Mouse (Mus musculus) embryo, embryonic 10 days (tissue): ENCODE measurements around the gene Gm47955.
"Not testable (repeated sequence)": the region's sequence is repeated elsewhere in the genome, so short reads cannot be mapped to it uniquely, and the experiment has no call there.

ENCODE experiments used
- DNase-seq: peaks from one replicate; pipeline ENCODE4 v3.0.0-alpha.2; 2015; ENCODE audit warnings: low spot score

Gene Gm47955

DNA sequence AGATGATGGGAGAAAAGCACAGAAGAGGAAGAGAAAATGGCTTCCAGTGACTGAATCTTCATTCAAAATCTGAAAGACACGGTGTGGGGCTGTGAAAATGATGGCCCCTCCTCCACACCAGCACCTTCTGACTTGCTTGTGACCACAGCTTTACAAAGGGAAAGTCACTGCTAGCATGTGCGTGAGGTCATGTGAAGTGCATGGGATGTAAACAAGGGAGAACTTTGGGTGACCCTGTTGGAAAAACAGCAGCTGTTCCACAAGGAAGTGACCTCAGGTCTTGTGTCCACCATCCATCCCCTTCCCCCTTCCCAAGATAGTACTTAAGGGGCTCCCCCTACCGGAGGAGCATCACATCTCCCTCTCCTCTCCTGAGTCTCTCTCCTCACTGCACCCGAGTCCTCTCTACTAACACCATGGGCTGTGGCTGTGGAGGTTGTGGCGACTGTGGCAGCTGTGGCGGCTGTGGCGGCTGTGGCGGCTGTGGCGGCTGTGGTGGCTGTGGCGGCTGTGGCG is at the start of gene Gm47955:
Gm47955 (plus strand) TSS at position 417 of the 516 bp plus-strand sequence.
- peak; percentile 6 for DNase-seq

DNA sequence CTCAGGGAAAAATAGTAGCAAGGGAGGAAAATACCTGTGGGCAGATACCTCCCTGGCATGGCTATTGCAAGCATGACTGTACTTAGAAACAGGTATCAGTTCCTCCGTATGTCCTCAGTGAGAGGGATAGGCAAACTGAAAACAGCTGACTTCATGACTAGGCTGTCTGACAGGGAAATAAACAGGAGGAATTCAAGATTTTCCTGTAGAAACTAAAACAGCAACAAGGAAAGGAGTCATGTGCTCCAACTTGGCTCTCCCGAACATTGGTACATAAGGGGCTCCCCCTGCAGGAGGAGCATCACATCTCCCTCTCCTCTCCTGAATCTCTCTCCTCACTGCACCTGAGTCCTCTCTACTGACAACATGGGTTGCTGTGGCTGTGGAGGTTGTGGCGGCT is 47.1 kb upstream of the Gm47955 start, which contains the start of gene A030005L19Rik:
A030005L19Rik (plus strand) TSS at position 301 of the 400 bp plus-strand sequence.
- no peak for DNase-seq

DNA sequence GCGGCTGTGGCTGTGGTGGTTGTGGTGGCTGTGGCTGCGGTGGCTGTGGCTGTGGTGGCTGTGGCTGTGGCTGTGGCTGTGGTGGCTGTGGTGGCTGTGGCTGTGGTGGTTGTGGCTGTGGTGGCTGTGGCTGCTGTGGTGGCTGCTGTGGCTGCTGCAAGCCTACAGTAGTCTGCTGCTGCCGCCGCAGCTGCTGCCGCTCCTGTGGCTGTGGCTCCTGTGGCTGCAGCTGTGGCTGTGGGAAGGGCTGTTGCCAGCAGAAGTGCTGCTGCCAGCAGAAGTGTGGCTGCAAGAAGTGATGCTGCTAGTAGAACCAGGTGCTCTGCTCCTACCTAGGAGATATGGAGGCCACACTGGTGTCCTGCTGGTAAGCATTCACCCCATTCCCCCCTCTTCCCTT is 46.7 kb upstream of the Gm47955 start:
- DNase-seq: not testable (repeated sequence)

DNA sequence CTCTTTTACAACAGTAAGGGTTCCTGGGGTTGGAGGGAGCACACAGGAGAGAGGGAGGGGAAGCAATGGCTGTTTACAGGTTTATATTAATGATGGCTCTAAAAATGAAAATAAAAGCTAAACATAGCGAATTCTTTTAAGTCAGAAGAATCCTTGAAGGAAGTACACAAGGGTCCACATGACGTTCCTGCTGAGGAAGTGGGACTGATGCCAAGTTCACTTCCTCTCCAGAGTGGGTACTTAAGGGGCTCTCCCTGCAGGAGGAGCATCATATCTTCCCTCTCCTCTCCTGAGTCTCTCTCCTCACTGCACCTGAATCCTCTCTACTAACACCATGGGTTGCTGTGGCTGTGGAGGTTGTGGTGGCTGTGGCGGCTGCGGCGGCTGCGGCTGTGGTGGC is 35.4 kb upstream of the Gm47955 start, which contains the start of gene A030014E15Rik:
A030014E15Rik (plus strand) TSS at position 268 of the 400 bp plus-strand sequence.
- DNase-seq: no peak

DNA sequence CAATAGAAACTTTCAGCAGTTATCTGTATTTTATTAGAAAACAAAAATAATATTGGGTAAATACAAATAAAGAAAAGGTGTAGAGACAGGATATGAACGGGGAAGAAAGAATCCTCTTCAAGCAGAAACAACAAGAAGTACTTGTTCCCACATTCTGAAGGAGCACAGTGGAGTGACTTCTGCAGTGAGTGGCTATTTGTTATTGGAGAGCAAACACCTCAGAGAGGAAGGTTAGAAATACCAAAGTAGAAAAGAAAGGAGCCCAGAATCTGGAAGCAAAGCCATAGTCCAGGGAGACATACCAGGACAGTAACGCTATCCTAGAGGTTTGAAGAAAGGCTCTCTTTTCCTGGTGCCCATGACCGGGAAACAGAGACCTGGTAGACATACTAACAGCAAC is 29.5 kb upstream of the Gm47955 start:
- not testable (repeated sequence) for DNase-seq

DNA sequence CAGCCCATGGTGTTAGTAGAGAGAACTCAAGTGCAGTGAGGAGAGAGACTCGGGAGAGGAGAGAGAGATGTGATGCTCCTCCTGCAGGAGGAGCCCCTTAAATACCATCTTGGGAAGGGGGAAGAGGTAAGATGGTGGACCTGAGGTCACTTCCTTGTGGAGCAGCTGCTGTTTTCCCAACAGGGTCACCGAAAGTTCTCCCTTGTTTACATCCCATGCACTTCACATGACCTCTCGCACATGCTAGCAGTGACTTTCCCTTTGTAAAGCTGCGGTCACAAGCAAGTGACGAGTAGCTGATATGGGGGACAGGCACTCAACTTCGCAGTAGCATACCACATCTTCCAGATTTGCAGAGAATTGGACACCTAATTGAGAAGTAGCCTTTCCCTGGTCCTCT is 28.8 kb upstream of the Gm47955 start, which contains the start of gene Gm6217:
Gm6217 (minus strand) TSS at position 74 of the 400 bp plus-strand sequence.
- DNase-seq: not testable (repeated sequence)

DNA sequence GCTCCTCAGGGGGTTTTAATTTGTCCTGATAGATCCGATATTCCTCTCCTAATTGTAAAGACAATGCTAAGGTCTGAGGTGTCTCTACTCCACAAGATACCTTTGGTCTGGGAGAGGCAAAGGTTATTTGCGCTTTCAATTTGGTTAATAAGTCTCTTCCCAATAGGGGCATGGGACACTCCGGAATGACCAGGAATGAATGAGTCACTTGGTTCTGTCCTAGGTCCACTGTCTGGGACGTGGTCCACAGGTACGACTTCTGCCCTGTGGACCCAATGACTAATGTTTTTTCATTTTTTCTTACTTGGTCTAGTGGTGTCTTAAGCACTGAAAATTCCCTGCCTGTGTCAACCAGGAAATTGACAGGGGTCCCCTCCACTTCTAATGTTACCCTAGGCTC is 21.4 kb upstream of the Gm47955 start:
- no peak for DNase-seq

DNA sequence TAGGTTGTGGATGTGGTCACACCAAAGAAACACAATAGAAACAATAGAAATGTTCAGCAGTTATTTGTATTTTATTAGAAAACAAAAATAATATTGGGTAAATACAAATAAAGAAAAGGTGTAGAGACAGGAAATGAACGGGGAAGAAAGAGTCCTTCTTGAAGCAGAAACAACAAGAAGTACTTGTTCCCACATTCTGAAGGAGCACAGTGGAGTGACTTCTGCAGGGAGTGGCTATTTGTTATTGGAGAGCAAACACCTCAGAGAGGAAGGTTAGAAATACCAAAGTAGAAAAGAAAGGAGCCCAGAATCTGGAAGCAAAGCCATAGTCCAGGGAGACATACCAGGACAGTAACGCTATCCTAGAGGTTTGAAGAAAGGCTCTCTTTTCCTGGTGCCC is 17.6 kb upstream of the Gm47955 start:
- not testable (repeated sequence) for DNase-seq

DNA sequence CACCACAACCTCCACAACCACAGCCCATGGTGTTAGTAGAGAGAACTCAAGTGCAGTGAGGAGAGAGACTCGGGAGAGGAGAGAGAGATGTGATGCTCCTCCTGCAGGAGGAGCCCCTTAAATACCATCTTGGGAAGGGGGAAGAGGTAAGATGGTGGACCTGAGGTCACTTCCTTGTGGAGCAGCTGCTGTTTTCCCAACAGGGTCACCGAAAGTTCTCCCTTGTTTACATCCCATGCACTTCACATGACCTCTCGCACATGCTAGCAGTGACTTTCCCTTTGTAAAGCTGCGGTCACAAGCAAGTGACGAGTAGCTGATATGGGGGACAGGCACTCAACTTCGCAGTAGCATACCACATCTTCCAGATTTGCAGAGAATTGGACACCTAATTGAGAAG is 16.8 kb upstream of the Gm47955 start, which contains the start of gene A030003K21Rik:
A030003K21Rik (minus strand) TSS at position 94 of the 400 bp plus-strand sequence.
- not testable (repeated sequence) for DNase-seq

DNA sequence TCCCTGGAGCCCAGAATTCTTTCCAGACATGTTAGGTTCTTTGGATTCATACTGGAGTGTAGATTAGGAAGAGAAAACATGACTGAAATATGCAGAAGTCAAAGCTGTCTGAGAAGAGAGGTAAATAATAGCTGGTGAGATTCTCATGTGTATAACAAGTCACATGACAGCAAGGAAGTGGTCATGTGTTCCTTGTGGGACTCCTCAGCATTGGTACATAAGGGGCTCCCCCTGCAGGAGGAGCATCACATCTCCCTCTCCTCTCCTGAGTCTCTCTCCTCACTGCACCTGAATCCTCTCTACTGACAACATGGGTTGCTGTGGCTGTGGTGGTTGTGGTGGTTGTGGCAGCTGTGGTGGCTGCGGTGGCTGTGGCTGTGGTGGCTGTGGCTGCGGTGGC is 14.1 kb upstream of the Gm47955 start:
- DNase-seq: not testable (repeated sequence)

DNA sequence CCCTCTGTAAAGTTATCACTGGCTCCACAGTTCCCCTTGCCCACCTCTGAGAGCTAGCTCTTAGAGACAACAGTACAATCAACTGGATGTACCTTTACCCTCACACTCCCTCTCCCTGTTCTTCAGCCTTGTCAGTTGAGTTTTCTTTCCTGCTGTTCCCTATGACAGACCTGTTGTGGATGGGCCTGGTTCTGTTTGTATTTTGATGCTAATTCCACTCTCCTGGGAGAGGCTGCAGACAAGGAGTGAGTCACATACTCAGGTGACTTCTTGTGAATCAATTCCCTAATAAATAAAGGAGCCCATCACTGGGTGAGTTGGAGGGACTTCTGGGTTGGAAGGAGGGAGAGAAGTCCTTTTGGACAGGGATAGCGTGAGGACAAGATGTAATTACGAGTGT is 11.5 kb upstream of the Gm47955 start:
- DNase-seq: no peak

DNA sequence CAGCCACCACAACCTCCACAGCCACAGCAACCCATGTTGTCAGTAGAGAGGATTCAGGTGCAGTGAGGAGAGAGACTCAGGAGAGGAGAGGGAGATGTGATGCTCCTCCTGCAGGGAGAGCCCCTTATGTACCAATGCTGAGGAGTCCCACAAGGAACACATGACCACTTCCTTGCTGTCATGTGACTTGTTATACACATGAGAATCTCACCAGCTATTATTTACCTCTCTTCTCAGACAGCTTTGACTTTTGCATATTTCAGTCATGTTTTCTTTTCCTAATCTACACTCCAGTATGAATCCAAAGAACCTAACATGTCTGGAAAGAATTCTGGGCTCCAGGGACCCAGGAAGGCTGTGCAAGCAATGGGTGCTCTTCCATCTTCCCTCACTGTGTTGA is 4.2 kb upstream of the Gm47955 start, which contains the start of gene Gm7544:
Gm7544 (minus strand) TSS at position 101 of the 400 bp plus-strand sequence.
- DNase-seq: not testable (repeated sequence)

DNA sequence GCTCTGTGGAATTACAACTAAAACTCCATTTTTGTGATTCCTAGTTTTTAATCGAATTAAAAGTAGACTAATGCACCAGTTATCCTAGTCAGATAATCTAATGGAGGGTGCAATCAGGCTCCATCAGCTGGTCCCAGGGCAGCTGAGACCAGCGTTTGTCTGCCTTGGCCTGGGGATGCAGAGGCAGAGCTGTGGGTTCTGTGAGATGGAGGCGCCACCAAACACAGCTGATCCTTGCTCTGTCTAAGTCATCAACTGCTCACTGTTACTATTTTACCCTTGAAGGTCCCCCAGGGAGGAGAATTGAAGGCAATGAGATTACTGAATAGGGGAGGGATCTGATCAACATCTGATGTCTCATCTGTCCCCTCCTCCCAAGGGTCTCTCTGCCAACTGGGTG is 6.3 kb downstream of the Gm47955 start:
- DNase-seq: no peak

DNA sequence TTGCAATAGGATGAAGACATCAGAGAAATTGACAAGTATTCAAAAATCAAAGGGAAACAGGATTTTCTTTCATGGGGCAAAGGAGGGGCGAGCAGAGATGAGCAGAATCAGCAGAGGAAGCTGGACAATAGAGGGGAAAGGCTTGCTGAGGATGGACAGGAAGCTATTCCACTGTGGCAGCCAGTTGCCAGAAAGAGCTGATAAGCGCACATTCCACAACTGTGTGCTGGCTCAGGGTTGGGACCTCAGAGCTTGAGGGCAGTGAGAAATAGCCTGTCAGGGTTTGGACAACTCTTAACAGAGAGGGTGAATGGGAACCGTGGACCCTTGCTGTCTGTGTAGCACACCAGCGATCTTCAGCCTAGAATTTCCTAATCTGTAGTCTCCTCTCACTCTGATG is 12.0 kb downstream of the Gm47955 start:
- peak; percentile 49 for DNase-seq

DNA sequence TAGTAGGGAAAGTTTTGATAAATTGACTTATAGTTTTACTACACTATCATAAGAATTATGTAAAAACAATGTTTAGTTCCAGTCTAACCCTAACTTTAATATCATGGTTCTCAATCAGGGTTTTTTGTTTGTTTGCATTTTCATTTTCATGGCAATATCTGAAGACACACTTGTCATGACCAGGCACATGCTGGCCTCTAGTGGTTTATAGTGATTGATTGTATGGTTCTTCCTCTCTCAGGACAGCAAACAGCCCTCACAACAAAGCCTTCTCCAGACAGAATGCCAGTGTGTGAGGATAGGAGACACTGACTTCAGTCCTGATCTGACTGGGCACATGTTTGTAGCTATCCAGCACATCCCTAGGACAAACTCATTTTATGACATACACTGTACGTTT is 13.2 kb downstream of the Gm47955 start:
- DNase-seq: no peak

DNA sequence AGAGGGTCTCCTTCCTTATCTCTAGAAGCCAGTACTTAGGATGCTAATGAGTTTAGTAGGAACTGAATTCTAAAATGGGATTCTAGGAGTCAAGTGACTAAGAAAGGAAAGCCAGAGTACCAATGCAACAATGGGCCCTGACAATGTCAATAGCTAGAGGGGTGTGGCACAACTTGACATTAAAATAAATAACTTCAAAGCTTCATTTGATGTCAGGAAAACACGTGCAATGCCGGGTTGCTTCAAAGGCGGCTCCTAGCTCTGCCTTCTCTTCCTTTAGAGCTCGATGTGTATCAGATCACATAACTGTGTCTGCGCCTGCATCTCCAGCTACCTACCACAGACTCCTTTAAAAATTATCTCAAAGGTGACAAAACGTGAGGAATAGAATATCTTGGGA is 13.8 kb downstream of the Gm47955 start:
- no peak for DNase-seq

DNA sequence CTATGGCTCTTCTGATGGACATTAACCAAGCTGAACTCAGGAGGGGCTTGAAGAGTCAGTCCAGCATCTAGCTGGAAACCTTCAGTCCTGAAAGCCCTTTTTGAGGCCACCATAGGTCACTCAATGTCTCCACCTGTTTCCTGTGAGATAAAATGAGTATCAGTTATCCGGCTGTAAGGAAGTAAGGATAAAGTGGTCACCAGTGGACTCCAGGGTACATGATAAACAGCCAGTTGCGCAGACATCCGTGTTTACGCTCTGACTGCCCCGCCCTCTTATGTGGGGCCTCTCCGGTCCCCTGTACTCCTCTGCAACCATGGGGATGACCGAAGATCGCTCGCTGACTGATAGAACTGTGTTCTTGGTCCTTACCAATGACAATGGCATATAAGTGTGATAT is 14.3 kb downstream of the Gm47955 start:
- DNase-seq: peak; percentile 16

DNA sequence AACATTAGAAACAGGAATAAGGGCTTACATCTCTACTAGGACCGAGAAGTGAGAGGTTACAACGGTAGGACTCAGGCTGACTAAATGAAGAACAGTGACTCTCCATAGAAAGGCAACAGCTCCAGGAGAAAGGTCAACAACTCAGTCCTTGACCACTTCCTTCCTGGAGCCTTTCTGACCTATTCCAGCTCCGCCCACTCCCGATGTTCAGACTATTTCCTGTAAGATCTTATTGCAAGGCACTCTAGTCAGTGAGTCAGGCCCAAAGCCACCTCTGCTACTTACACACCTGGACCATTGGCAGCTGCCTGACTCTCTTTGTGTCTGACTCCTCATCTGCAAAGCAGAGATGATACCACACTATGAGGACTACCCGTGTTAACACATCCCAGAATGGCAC is 15.7 kb downstream of the Gm47955 start:
- DNase-seq: peak; percentile 13

DNA sequence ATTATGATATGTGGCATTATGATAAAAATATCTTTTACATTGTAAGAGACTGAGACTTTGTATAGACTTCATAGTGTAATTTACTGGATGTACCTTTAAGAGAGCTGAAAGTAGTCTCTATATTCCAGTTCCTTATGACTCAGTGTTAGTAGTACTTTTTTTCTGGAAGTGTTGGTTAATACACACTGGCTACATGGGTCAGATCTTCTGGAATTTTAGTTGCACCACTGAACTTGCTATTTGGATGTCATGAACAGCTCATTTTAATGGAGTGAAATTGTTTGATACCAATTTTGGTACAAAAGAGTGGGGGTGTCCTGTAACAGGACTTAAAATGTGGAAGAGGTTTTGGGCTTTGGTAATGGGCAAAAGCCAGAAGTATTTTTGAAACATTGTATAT is 17.8 kb downstream of the Gm47955 start:
- no peak for DNase-seq

DNA sequence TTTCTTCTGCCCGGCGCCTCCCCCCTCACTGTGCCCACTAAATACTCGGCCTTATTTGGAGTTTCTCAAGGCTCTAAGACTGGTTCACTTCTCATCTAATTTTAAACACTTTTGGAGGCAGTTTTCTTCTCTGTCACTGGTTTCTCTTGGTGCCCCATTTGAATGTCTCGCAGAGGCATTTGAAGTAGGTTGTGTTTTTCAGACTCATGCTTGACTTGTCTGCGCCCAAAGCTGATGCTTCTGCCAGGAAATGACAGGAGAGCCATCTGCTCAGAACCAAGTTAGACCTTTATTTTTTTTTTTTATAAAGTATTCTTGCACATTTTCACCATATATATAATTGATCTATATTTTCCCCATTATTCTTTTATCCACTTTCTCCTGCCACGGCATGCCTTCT is 26.7 kb downstream of the Gm47955 start:
- DNase-seq: no peak

DNA sequence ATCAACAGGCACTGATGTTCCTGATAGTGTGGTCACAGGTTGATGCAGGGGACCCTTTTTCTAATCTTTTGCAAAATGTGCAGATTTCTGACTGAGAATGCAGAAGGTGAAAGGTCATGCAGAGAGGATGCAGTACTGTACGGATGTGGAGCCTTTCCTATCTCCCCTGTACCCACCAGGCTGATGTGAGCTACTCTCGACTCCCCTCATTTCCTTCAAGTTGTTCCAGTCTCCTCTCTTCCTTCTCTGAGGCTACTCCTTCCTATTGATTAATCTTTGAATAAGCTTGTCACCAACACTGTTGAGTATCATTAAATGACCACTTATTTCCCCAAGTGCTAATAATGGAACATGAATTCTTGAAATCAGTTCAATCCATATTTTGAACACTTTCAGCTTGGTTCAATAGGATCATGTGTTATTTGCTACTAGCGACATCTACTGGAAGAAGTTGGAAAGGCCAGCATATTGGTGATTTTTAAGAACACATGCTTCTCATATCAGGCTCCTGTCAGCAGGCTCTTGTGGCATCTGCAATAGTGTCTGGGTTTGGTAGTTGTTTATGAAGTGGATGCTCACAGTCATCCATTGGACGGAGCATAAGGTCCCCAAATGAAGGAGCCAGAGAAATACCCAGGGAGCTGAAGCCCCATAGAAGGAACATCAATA is 27.6 kb downstream of the Gm47955 start:
- peak; percentile 76 for DNase-seq

DNA sequence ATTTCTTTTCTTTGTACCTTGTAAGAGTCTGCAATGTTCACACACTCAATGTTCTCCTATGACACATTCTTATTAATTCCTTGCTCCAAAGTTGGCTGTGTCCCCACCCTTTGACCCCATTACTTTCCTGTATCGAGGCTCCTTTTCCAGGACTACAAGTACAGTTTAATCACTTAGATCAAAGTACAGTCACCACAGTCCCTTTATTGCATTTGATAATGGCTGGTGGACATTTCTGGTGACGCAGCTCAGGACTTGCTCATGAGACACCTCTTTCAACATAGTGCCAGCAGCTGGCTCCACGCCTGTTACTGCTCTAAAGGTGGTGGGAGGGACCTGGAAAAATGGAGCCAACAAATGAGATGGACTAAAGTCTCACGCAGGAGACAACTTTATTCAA is 31.0 kb downstream of the Gm47955 start:
- DNase-seq: no peak

DNA sequence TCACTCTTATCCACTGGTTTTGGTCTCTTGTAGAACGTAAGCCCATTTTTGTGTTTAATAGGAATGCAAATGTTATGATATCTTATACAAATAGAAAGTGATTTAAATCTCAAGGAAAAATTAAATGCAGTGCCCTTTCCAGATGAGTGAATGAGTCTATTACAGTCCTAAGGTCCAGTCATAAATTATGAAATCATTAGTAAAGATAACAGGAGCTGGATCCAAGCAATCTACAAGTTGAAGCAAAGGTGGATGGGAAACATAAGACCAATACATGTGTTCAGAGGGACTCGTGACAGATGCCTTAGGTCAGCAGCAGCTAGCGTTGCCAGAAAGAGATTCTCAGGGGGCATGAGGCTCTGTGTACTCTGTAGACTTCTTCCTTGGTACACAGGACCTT is 31.5 kb downstream of the Gm47955 start:
- DNase-seq: no peak

DNA sequence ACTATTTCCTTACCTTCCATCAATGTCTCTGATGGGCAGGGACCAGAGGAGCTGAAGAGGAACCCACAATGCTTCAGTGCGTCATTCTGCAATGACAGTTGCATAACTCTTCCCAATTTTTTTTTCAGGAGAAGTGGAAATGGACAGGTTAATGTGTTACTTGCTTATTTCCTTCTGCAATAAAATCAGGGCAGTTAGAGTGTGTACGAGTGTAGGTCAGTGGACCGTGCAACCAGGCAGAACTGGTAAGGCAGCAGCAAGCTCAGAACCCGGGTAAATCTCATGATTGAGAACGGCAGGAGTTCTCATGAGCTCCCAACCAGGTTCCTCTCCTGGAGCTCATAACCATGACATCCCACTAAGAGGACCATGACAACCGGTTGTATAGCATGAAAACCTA is 32.0 kb downstream of the Gm47955 start:
- DNase-seq: no peak
